Mouse (Mus musculus) erythroid progenitor cell, adult 5-6 weeks (primary cell): ENCODE data around the gene Trim60. TPM values are rescaled to one million over a fixed set of nuclear protein-coding genes. Genes with fewer than 3 reads are reported as not detected.
"Not testable (repeated sequence)": the region's sequence is repeated elsewhere in the genome, so short reads cannot be mapped to it uniquely, and the experiment has no call there.

Source experiments
- ATAC-seq: replicated peaks from 2 replicates; pipeline ENCODE4 v1.8.0; 2016; ENCODE audit warnings: moderate number of reproducible peaks, mild to moderate bottlenecking, moderate TSS enrichment, inconsistent platforms; ENCODE audit not compliant: poor library complexity, low FRiP score, severe bottlenecking
- total RNA-seq, 2 experiments: library from RNA; stranded (forward) in 1 of 2; stranded (reverse) in 1 of 2; fragments of 150-400 nt in 1 of 2; fragments of 186-747, 209-891 nt in 1 of 2; gene quantifications; 2 replicates each; pipeline versions ENCODE4 v1.2.3 to v1.2.4; 2015 to 2017; ENCODE audit warnings: low replicate concordance in 2 of 2

Gene Trim60
- total RNA-seq, 2 experiments from 2014 or later: not detected

DNA sequence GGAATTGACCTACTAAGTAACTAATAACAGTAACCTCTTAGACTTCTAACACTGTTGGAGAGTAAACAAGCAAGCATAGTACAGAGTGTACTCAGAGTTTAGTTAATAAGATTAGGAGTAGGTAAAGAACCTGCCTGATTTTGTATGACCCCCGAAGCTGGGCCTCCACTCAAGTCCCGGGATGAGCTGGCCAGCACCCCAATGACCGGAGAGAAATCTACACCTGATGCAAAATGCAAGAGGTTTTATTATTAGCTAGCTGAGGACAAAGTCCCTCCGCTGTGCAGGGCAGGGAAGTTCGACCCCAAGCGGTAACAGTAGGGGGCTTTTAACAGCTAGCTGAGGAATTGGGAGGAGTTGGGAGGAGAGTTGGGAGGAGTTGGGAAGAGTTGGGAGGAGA lies 10.8 kb downstream of the Trim60 start:
- not testable (repeated sequence) for ATAC-seq

- no peak for ATAC-seq
Measured at GRCm38 (mm10) chr8:64998806-64999365, 19.5 kb downstream of the Trim60 start.

GRCm38 (mm10) chr8:64987731-64988130 lies 30.7 kb downstream of the Trim60 start, which contains the start of gene Trim75:
Gene Trim75 (minus strand): TSS chr8:64987831.
- no peak for ATAC-seq

DNA sequence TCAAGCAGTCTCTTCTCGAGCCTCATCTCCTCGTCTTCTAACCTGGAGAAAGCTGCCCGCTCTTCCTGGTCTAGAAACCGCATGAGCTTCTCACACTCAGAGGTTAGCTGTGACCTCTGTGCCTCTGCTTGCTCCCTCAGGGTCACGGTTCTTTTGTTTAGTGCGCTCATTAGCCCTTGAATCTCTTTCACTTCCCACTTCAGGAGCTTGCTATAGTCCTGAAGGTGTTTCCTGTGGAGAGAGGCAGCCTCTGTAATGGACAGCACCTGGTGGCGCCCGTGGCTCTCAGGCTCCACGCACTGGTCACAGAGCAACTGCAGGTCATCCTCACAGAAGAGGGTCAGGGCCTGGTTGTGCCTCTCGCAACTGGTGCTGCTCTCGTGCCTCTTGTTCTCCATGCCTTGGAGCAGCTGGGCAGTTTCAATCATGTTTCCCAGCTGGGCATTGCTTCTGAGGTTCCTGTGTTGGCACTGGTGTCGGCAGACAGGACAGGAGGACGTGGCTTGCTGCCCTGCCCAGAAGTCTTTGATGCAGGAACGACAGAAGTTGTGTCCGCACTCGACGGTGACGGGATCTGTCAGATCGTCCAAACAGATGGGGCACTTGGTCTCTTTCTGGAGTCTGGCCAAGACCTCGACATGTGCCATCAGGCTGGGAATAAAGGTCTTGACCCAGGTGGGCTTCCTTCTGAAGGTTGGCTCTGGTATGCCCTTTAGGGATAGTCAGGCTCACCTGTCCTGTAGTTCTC lies 35.1 kb downstream of the Trim60 start:
- no peak for ATAC-seq

GRCm38 (mm10) chr8:64962836-64963235 lies 55.5 kb downstream of the Trim60 start:
- no peak for ATAC-seq

DNA sequence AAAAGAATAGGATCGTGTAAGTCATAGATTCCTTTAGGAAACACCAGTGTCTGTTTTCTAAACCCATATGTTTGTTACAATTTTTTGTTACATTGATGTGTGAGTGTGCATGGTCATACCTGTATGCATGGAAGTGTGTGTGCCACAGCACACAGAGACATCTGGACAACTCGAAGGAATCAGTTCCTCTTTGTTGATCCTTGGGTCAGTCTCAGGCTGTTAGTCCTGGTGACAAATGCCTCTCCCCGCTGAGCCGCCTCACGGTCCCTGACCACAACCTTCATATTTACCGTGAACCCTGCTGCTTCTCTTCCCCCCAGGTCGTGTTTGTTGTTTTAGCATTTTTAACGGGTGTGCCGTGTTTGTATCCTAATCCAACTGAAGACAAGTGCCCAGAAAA lies 59.4 kb downstream of the Trim60 start:
- ATAC-seq: no peak

- ATAC-seq: no peak
Measured at GRCm38 (mm10) chr8:64952101-64952500, 66.3 kb downstream of the Trim60 start.

Other genes with a start within 250 kb of the Trim60 start
- 1.4 and 4.6 TPM in 2 replicates for gene Klhl2, start 168.6 kb downstream of the Trim60 start, total RNA-seq (2015; ENCODE audit: low replicate concordance)
- gene Klhl2, start 168.6 kb downstream of the Trim60 start, total RNA-seq (2017; ENCODE audit: low replicate concordance): 1.2 and 2.6 TPM in 2 replicates
- gene Tmem192, start 71.4 kb downstream of the Trim60 start, total RNA-seq (2015; ENCODE audit: low replicate concordance): 8.8 and 14.4 TPM in 2 replicates
- gene Tmem192, start 71.4 kb downstream of the Trim60 start, total RNA-seq (2017; ENCODE audit: low replicate concordance): 0.45 and 1.8 TPM in 2 replicates
- not detected in 2 replicates for gene Trim75, start 30.8 kb downstream of the Trim60 start, total RNA-seq (2015; ENCODE audit: low replicate concordance)
- not detected in 2 replicates for gene Trim75, start 30.8 kb downstream of the Trim60 start, total RNA-seq (2017; ENCODE audit: low replicate concordance)
- not detected in 2 replicates for gene Trim61, start 61 bp downstream of the Trim60 start, total RNA-seq (2015; ENCODE audit: low replicate concordance)
- not detected in 2 replicates for gene Trim61, start 61 bp downstream of the Trim60 start, total RNA-seq (2017; ENCODE audit: low replicate concordance)
- gene Apela, start 18.8 kb upstream of the Trim60 start, total RNA-seq (2015; ENCODE audit: low replicate concordance): not detected in 2 replicates
- gene Apela, start 18.8 kb upstream of the Trim60 start, total RNA-seq (2017; ENCODE audit: low replicate concordance): not detected in 2 replicates
- gene Gm10663, start 56.4 kb upstream of the Trim60 start, total RNA-seq (2015; ENCODE audit: low replicate concordance): not detected in 2 replicates
- not detected in 2 replicates for gene Gm10663, start 56.4 kb upstream of the Trim60 start, total RNA-seq (2017; ENCODE audit: low replicate concordance)
- not detected in 2 replicates for gene BC030870, start 111.0 kb upstream of the Trim60 start, total RNA-seq (2015; ENCODE audit: low replicate concordance)
- gene BC030870, start 111.0 kb upstream of the Trim60 start, total RNA-seq (2017; ENCODE audit: low replicate concordance): not detected in 2 replicates